Mouse (Mus musculus): ENCODE results near the gene B4galnt2.
"Not testable (repeated sequence)": the region's sequence is repeated elsewhere in the genome, so short reads cannot be mapped to it uniquely, and the experiment has no call there.

The B4galnt2 gene

GRCm38 (mm10) chr11:95914571-95914991, at the start of gene B4galnt2:
B4galnt2 (minus strand) TSS chr11:95914891.
- no peak for DNase-seq (ENCODE audit: low read depth, low spot score)

DNA sequence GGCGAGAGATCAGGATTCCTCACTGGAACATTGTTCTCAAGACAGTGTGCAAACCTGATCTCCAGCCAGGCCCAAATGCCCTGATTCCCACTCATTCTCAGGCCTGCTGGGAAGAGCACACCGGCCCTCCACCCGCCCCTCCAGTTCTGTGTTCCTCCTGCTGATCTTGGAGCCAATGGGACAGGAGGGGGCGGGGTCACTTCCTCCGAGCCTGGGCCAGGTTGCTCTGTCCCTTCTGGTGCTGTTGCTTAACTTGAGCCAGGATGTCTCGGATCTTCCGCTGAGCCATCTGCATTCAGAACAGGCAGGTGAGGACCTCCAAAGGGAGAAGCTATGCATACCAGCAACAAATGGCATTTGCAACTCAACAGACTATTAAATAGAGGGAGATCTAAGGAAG, 48.6 kb upstream of the B4galnt2 start:
- no peak for DNase-seq (ENCODE audit: low read depth, low spot score)

DNA sequence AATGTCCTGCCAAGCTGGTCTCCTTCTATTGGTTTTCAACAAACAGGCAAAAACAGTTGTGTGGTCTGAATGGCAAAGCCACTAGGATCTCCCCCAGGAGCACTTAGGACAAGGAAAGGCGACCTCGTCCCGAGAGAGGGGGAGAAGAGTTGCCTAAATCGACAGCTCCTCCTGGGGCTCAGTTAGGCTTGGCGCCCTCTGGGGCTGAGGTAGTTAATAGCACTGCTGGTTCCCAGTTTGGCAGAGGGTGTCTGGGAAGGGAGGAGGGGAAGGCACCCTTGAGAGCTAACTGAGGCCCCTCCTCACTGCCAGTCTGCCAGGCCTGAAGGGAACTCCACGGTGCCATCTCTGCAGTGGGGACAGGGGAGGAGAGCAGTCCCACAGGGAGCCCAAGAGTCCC, 44.5 kb upstream of the B4galnt2 start:
- no peak for DNase-seq (ENCODE audit: low read depth, low spot score)

GRCm38 (mm10) chr11:95958251-95958650, 43.6 kb upstream of the B4galnt2 start:
- DNase-seq (ENCODE audit: low read depth, low spot score): no peak

DNA sequence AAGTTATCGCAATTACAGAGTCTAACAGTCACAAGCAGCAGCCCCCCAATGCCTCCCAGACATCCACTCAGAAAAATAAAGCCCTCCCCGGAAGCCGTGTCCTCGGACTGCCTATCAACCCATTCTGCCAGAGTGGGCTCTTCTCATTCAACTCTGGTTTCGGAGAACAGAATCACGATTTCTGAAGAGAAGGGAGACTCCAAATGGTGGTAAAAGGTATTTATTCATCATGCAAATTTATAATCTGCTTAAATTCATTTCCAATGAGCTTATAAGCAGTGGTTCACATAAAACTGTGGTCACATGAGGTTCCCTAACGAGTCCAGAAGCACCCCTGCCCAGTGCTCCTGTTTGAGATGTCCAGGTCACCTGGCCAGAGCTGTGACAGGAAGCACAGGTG, 42.7 kb upstream of the B4galnt2 start:
- no peak for DNase-seq (ENCODE audit: low read depth, low spot score)

DNA sequence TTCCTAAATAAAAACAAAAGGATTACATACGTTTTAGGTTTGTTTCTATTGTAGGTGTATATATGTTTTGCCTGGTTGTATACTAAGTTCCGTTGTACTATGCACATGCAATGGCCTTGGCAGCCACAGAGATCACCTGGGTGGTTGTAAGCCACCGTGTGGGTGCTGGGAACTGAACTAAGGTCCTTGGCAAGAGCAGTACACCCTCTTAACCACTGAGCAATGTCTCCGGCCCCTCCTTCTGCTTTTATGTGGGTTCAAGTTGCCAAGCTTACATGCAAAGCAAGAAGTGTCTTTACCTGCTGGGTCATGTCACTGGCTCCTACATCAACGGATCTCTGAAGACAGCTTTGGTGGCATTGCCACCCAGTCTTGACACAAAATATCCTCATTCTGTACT, 38.6 kb upstream of the B4galnt2 start:
- DNase-seq (ENCODE audit: low read depth, low spot score): no peak

- no peak for DNase-seq (ENCODE audit: low read depth, low spot score)
These were observed 31.3 kb upstream of the B4galnt2 start for GRCm38 (mm10) chr11:95945838-95946472.

GRCm38 (mm10) chr11:95939828-95940507, 25.3 kb upstream of the B4galnt2 start:
- no peak for DNase-seq (ENCODE audit: low read depth, low spot score)

- no peak for DNase-seq (ENCODE audit: low read depth, low spot score)
These were observed 21.7 kb upstream of the B4galnt2 start for GRCm38 (mm10) chr11:95936409-95936808.

DNA sequence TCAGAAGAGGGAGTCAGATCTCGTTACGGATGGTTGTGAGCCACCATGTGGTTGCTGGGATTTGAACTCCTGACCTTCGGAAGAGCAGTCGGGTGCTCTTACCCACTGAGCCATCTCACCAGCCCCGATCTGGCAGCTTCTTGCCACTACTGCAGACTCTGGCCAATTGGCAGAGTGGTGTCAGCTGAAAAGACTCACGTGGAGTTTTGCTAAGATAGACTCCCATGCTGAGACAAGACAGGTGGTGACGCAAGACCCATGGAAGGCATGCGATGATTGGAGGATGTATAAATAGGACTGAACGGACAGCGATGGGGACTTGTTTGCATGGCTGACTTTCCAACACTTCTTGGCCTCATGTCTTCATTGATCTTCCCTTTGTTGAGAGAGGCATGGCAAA, 17.5 kb upstream of the B4galnt2 start:
- not testable (repeated sequence) for DNase-seq (ENCODE audit: low read depth, low spot score)

GRCm38 (mm10) chr11:95926398-95926797, 11.7 kb upstream of the B4galnt2 start:
- no peak for DNase-seq (ENCODE audit: low read depth, low spot score)

- no peak for DNase-seq (ENCODE audit: low read depth, low spot score)
These were observed 11.3 kb upstream of the B4galnt2 start for GRCm38 (mm10) chr11:95925976-95926375.

DNA sequence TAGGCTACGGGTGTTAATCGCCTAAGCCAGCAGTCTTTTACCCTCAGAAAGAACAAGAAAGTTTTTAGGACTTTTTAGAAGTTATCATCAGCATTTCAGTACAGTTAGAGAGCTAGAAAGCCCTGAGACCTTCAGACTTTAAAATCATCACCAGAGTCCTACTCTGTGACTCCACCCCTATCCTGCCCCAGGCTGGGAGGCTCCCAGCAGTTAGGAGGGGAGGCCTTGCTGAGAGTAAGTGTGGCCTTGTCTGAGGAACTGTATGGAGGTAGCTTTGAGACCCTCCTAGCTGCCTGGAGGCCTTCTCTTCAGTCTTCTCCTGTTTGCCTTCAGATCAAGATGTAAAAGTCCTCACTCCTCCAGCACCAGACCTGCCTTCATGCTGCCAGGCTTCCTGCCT, 9.5 kb upstream of the B4galnt2 start:
- DNase-seq (ENCODE audit: low read depth, low spot score): no peak

DNA sequence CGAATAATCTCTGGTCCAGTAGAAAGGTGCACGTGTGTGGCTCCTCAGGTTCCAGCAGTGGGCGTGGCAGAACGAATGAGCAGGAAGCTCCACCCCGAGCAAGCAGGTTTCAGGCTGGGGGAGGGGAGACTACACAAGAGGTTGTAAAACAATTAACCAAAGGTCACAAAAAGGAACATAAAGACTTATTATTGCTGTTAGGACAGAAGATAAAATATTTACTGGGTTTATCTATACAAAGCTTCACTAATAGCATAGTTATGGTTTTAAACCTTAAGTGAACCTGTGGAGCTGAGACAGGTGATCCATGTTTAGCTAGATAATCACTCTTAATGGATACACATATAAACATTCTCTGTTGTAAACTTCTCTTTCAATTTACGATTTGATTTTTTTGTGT, 8.8 kb upstream of the B4galnt2 start:
- not testable (repeated sequence) for DNase-seq (ENCODE audit: low read depth, low spot score)

DNA sequence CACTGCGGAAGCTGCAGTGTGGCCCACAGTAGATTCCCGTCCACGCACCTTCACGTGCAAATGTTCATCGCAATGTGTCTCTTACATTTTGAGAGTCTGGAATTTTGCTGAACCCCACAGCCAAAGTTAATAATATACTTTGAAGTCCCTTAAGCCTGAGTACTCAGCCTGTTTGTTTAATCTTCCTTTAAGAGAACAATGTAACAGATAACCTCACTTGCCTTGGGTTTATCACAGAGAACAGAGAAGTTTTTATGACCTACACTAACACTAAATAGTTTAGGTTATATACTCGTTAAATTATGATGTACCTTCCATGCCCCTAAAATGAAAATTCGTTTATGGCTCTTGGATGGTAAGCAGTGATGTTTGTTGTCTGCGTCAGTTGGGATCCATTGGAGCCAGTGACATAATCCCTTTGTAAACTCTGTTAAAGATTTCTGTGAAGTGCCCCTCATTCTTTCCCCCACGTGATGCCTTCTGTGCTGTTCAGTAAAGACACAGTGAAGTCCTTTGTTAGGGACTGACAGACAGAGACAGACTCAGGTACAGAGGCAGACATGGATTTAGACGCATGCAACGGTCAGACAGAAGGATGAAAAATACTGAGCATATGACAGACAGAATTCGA, 7.4 kb upstream of the B4galnt2 start:
- DNase-seq (ENCODE audit: low read depth, low spot score): no peak

- DNase-seq (ENCODE audit: low read depth, low spot score): no peak
These were observed 1.7 kb upstream of the B4galnt2 start for GRCm38 (mm10) chr11:95916426-95916825.

DNA sequence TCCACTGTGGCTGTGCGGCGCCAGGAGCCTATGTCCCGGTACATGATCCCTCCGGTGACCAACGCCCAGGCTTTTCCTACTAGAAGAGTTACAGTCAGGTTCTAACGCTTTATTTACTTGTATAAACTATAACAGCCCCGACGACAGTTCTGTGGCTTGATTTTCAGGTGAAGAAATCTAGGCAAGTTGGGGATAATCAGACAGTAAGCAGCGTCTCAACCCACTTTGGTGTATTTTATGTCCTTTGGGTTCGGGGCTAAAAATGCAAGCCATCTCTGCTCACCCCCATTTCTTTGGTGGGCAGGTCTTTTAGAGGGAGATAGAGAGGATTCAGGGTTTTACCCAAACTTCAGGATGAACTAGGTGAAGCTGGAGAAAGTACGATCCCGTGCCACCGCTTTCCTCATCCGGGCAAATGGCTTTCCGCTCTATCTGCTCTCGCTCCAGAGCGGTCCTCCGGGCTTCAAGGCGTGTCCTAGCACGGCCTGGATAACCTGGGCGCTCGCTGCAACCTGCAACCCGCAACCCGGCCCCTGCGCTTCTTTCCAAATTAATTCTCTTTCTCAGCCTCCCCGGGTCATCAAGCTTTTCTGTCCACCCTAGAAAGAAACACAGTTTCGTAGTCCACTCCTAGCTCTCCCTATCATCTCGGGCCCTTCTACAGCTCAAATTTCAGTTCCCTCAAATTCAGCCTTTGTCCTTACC, 467 bp upstream of the B4galnt2 start:
- no peak for DNase-seq (ENCODE audit: low read depth, low spot score)

DNA sequence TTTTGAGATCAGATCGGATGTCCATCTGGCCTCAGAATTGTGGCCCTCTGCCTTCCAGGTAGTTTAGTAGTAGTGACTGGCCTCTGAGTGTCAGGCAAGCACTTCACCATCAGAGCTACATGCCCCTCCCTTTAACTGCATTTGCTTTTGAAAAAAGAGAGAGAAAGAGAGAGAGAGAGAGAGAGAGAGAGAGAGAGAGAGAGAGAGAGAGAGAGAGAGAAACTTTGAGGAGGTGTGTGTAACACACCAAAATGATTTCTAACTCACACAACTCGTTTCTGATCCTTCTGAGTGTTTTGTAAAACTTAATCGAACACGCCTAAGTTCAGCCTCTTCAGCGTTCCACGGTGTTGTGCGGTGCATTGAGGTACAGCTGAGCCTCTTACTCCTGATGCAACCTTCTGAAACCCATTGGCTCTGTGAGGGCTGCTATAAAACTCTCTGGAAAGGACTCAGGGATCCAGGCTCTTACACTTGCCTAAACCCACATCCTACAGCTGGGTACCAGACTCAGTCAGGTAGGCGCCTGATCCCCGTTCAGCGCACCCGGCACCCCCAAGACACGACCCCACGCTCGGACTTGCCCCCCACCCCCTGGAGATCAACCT, 628 bp downstream of the B4galnt2 start:
- DNase-seq (ENCODE audit: low read depth, low spot score): no peak

- DNase-seq (ENCODE audit: low read depth, low spot score): no peak
These were observed 3.1 kb downstream of the B4galnt2 start for GRCm38 (mm10) chr11:95911579-95911978.

DNA sequence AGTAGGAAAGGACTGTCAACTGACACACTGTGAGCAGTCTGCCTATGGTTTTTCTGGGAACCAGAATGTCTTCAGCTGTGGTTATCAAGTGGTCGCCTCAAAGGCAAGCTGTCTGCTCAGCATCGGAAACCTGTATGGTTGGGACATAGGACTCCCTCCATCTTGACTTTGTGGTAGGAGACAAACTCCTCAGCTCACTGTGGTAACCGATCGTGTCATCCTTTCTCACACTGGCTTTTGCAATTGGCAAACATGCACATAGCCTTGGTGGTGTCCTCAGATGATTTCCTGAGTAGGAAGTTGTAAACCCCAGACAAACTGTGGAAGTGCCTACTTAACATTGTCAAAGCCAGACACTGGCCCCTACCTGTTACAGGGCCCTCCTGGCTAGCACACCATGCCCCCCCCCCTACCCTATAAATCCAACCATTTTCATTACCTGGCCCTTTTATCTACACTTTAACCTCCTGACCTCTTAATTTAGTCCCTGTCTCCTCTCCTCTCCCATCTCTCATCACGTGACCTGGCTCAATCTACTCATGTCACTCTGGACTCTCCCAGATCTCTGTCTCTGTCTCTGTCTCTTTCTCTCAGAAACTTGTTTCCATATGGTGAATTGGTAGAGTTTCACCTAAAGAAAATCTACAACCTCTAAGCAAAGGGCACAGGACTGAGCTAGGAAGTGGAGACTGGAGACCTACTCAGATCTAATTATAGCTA, 6.7 kb downstream of the B4galnt2 start:
- no peak for DNase-seq (ENCODE audit: low read depth, low spot score)

GRCm38 (mm10) chr11:95904290-95904689, 10.4 kb downstream of the B4galnt2 start:
- no peak for DNase-seq (ENCODE audit: low read depth, low spot score)

All from embryo, embryonic 11.5 days (tissue).